Mouse (Mus musculus) layer of hippocampus, postnatal 14 days (tissue): ENCODE results near the gene Spag8. TPM values are rescaled to one million over a fixed set of nuclear protein-coding genes. Genes with fewer than 3 reads are reported as not detected.

Experiments used
- DNase-seq, 2 experiments: peaks; one replicate each; pipeline ENCODE4 v3.0.0; 2021 to 2022; ENCODE audit warnings: low spot score in 2 of 2, mixed read lengths in 1 of 2
- total RNA-seq, 2 experiments: library from RNA; stranded (reverse); gene quantifications; 2 replicates each; pipeline ENCODE4 v1.2.3; 2021

The Spag8 gene
- total RNA-seq, 2 experiments from 2014 or later = 0.98 to 2.3 TPM

DNA sequence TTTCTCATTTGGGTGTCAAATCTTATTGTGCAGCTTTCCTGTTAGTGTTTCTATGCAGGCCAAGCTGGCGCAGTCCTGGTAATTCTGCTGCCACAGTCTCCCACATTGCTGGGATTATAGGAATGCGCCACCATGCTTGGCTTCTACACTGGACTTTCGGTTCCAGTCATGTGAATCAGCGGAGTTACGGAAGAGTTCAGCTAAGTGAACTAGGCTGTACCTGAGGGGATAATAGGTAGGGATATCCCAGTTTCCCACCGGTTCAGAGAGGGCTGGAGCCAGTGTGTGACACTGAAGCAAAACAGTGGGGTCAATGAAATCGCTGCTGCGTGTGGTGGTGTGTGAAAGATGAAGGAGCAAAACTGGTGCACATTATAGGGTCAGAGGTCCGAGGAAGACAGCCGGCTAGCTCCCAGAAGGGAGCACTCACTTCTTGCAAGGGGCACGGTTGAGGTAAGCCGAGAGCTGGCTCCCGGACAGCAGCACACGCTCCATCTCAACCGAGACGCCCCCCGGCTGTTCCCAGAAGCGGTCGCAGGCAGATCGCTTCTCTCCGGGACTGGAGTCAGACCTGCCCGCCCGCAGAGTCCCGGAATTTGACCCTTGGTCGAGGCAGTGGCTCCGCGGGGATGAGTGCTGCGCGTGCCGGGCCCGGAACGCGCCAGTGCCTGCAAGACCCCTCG lies 2.4 kb upstream of the Spag8 start:
- DNase-seq = peak in 1 of 2 experiments; percentile 34

DNA sequence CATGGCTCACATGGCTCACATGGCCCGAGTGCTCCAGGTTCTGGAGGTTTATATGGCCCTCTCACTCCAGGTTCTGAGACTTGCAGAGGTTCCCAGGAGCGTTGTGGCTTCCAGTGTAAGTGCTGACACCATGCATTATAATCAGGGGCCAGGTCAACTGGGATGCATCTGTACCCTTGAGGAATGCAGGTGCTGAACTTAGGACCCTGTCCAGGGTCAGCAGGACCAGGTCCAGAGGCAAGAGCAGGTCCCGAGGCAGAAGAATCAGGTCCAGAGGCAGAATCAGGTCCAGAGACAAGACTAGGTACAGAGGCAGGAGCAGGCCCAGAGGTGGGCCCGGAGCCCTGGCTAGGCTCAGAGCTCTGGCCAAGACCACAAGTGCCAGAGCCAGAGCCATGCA lies 668 bp downstream of the Spag8 start:
- no peak for DNase-seq

DNA sequence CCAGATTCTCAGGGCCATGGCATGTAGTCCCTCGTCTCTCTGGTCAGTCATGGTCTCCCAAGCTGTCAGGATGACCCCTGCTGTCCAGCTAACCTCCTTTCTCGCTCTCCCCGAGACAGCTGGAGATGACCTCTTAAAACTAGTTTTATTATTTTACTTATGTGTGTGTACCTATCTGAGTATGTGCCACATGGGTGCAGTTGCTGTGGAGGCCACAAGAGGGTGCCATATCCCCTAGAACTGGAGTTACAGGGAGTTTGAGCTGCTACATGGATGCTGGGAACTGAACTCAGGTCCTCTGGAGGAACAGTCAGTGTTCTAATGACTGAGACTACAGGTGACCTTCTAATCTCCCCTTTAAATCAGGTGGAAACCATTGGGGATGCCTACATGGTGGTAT lies 3.6 kb downstream of the Spag8 start:
- DNase-seq = no peak

DNA sequence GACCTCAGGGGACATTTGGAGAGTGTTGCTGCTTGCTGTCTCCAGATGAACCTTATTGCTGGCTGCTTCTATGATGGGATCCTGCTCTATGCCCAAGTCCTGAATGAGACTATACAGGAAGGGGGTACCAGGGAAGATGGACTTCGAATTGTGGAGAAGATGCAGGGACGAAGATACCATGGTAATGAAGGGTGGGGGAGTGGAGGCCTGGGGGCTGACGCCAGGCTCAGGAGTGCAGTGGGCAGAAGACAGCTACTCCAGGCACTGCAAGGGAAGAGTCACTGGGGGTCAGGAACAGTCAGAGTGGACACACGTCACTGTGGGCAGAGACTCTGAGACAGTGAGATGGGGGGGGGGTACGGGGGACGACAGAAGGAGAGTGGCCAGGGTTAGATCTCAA lies 12.9 kb downstream of the Spag8 start:
- DNase-seq = no peak

DNA sequence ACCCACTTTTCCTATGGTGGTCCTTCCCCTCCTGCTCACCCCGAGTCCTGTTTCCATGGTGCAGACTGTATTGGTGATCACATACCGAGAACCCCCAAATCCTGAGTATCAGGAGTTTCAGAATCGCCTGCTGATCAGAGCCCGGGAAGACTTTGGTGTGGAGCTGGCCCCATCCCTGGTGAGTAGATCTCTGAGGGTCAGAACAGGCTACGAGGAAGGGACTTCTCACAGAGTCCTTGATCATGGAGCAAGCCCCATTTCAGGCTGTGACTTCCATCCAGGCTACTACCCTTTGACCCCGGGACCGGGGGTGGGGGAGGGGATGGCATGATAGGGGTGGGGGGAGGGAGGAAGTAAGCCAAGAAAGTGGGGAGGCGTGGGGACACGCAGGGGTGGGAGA lies 13.3 kb downstream of the Spag8 start:
- no peak for DNase-seq

DNA sequence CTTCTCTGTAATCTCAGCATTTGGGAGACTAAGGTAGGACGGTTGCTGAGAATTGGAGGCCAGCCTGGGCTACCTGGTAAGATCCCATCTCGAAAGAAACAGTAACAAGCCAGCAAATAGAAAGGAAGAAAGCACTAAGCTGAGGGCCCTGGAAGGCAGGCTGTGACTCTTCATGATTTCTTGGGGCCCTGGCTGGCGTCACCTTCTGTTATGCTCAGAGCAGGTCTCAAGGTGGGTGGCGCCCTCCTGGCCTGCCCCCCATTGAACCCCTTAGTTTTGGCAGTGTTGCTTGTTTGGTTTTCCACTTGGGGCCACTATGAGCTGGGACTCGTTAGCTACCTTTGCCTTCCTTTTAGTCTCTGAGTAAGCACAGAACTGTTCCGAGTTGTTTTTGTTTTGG lies 16.6 kb downstream of the Spag8 start:
- DNase-seq = no peak

DNA sequence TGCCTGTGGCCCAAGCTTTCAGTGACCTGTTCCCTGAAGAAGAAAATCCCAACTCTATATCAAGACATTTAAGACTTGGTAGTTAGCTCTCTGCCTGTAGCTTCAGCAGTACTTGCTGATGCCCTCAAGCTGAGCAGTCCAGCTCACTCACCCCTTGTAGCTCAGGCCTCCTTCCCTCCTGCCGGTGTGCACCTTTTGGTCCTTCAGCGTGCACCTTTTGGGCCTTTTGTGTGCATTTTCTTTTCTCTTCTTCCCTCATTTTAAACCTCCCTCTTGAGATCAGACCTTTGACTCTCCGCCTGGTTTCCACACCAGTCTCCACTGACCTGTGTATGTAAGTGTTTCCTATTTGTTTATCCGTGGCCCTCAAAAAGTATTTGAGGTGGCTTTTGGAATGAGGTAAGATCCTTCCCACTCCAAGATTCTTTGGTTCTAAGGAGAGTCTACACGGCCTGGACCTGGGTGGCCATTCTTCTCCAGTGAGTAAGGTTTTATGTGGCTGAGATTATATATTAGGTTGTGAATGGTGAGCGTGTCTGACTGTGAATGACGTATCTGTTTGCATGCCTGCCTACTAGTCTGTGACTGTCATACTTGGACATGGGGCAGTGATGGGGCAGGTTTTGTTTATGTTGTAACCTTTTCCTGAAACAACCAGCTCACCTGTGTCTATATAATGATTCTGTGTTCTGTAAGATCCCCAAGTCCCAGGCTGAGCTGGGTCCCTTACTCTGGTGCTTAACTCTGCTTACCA lies 18.6 kb downstream of the Spag8 start:
- DNase-seq = no peak

DNA sequence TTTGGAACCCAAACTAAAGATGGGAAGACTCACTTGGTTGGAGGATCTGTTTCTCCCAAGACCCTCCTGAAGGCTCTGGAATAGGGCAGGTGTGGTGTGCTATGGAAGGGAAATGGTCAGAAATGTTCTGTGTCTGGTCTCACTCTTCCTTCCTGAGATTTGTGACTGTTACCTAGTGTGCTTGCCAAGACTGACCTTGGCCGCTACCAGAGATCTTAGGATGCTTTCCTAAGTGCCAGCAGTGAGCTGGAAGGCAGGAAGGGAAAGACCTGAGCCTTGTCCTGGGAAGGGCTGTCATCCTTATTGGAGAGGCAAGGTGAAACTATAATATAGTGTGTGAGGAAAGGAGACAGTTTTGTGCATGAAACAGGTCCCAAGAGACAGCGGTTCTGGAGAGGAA lies 19.7 kb downstream of the Spag8 start:
- DNase-seq = no peak

DNA sequence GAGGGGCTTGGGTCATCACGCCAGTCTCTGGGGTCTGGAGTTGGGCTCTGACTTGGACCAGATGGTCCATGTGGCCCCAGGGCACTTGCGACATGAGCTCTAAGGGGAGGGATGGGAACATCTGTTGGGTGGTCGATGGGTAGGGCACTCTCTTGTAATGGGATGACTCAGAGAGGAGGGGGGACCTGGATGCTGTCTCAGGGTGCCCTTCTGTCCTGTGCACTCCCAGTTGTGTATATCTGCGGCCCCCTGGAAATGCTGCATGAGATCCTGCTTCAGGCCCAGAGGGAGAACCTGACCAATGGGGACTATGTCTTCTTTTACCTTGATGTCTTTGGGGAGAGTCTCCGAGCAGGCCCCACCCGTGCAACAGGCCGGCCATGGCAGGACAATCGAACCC lies 20.1 kb downstream of the Spag8 start:
- no peak for DNase-seq

DNA sequence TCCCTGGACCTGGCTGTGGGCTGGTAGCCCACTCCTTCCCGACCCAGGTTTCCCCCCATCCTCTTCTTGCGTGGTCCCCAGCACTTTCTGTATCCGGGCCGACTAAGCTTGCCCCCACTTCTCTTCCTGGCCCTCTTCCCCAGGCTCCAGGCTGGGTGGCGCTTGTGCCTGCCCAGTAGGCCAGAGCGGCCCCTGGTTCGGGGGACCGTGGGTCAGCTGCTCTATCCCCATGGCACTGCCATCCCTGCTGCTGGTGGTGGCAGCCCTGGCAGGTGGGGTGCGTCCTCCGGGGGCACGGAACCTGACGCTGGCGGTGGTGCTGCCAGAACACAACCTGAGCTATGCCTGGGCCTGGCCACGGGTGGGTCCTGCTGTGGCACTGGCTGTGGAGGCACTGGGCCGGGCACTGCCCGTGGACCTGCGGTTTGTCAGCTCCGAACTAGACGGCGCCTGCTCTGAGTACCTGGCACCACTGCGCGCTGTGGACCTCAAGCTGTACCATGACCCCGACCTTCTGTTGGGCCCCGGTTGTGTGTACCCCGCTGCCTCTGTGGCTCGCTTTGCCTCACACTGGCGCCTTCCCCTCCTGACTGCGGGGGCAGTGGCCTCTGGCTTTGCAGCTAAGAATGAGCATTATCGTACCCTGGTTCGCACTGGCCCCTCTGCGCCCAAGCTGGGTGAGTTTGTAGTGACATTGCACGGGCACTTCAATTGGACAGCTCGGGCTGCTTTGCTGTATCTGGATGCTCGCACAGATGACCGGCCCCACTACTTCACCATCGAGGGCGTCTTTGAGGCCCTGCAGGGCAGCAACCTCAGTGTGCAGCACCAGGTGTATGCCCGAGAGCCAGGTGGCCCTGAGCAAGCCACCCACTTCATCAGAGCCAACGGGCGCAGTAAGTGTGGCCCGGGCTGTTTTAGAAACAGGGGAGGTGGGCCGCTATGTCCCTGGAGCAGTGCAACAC lies 21.2 kb downstream of the Spag8 start:
- peak in 1 of 2 experiments; percentile 41 for DNase-seq

DNA sequence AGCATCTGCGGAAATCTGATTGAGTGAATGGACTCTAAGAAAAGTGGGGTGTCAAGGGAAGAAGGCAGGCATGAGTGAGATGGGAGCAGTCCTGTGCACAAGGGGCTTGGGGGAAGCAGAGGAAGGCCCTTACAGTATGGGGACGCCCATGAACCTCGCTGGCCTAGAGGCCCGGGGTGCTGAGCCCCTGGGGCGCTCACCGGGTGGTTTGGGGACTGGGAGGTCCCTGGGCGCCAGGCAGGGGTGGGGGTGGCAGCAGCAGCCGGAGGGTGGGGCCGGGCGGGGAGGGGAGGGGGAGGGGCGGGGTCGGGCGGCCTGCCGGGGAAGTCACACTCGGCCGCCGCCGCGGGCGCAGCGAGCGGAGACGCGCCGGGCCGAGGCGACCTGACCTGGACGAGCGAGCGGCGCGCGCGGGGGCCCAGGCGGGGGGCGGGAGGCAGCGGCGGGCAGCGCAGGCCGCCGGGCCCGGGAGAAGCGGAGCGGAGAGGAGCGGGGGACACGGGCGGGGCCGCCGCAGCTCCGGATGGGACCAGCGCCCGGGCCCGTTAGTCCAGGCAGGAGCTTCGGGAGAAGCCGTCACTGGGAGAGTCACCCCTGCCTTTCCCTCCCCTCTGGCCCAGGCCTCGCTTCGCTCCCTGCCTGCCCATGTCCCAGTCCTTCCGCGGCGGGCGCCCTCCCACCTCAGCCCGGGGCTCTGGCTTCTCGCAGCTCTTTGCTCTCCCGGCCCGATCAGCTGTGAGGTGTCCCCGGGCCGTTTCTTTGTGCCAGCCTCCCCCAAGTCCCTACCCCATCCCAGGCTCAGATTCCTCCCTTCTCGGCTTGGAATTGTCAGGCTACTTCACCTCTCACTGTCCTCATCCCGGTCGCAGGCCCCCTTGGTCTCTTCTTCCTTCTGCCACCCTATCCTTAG lies 22.1 kb downstream of the Spag8 start, which contains the start of gene Npr2:
Npr2 (plus strand) TSS at position 890 of the 910 bp plus-strand sequence.
- DNase-seq = peak in 1 of 2 experiments; percentile 53

DNA sequence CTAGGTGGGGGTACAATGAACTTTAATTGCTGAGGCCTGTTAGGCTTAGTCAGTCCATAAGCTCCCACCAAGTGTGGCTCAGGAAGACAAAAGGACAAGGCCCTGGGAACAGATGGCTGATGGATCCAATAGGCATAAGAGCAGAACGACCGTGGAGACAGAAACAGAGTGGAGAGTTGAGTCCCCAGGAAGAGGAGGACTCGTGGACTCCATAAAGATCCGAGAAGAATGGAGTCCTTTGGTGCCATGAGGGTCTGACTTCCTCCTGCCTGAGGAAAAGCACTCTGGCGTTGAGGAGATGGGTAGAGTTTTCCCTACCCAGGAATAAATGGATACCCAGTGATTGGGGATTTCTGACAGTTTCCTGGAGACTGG lies 22.7 kb downstream of the Spag8 start:
- DNase-seq = peak in 1 of 2 experiments; percentile 33

DNA sequence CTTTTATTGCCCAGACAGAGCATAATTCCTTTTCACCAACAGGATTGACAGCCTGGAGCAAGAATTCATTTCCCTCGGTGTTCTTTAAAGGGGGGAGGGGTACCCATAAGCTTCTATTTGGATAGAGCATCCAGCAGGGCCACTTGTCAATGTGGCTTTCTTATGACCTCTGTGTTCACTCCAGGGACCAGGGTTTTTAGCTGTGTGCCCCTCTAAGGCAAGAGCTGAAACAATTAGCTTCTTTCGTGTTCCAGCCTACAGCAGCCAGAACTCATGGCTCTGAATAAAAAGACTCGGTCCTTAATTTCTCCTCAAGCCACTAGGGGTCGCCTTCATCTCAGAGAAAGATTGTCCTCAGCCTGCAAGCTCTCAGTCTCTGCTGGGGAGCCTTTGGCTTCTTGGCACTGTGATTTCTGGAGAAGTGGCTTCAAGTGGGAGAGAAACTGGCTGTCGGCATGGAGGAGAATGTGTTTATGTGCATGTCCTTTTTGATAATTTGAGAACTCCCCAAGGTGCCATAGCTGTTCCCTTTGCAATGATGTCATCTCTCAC lies 23.3 kb downstream of the Spag8 start:
- DNase-seq = peak; percentile 86 to 92

DNA sequence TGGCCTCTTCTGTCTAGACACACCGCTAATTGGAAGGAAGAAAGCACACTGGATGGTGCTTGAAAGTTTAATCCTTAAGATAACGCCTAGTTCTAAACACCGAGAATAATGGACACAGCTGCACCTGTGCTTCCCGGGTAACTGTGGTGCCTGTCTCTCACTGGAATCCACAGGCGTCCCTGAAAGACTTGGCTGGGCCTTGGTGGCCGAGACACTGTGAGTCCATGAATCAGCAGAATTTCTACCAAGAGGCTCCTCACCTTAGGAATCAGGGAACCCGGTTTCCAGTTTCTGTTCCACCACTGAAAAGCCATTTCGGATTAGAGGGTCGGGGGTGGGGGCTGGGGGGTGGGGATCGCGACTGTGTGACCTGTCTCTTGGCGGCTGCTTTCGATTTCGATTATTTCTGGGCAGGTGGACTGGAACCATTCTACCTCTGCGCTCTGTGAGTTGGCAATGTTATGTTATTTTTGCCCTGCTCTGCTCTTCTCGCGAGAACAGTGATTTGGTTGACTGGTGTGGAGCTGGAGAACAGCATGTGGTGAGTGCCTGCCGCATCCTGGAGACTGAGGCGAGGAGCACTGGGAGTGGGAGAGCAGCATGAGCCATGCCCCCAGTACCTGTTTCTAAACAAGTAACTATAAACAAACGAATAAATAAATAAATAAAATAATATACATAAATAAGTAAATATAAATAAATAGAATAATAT lies 24.1 kb downstream of the Spag8 start:
- DNase-seq = no peak

DNA sequence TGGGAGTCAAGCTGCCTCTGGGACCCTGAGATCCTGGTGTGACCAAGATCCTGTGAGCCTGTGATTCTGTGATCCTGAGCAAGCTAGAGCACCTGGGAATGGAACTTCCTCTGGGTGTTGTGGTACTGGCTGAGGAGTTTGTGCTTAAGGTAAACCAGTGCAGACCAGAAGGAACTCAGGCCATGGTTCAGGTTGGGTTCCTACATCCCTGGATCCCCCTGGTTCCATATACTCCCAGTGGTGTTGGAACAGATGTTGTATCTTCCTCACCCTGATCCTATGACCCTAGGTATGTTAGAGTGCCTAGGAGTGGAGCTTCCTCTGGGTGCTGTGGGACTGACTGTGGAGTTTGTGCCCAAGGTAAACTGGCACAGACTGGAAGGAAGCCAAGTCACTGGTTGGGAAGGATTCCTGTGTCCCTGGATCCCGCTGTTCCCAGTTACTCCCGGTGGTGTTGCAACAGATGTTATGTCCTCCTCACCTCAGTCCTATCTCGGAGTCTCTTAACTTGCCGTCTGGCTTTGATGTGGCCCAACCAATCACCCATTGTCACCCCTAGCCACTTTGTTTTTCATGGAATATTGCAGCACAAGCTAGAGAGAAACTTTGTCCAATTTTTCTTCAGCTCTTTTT lies 33.1 kb downstream of the Spag8 start:
- DNase-seq = no peak

DNA sequence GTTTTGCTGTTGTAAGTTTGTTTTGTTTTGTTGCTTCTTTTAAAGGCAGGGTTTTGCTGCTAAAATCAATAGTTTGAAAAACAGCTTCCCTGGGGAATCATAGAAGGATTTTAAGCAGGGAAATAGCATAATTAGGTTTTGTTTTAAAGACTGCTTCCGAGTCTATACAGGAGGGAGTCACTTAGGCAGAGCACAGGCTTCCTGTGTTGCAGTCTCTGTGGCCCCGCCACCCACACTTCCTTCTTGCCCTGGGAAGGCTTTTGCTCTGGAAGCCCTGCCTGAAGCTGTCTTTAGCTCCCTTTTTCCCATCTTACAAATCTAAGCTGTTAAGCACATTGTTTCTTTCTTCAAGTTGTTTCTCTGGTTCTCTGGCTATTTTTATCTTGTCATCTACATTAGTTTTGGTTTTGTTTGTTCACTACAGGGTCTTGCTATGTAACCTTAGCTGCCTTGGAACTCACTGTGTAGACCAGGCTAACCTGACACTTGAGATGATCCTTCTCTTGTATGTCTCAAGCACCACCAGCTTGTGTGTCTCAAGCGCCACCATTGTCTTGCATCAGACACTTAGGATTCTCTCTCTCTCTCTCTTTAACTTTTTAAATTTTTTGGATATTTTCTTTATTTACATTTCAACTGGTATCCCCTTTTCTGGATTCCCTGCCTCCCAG lies 40.2 kb downstream of the Spag8 start:
- no peak for DNase-seq

DNA sequence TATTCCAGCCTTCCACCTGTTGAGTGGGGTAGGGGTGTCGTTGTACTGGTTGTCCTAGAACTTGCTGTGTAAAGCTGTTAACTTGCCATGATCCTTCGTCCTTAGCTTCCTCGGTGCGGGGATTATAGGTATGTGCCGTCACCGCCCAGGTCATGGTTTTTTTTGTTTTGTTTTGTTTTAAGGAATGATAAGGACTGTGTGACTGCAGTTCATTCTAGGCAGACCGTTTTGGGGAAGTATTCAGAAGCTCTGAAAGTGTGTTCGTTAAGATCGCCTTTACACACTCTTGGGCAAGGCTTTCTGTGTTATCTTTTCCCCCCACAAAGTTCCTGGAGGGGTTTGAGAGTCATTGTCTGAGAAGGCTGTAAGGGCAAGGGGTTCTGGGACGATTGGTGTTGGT lies 40.9 kb downstream of the Spag8 start:
- DNase-seq = no peak
